Mouse (Mus musculus) forebrain, embryonic 13.5 days (tissue): ENCODE measurements around the gene Fry. TPM values are rescaled to one million over a fixed set of nuclear protein-coding genes. Genes with fewer than 3 reads are reported as not detected.

ENCODE experiments used
- ATAC-seq: fragments of 200-750 bp; cut with Nextera tagmentation; 2 replicates; pipeline ENCODE4 v1.8.0; 2017
- H3K27ac ChIP-seq: fragments of 300-500 bp; sonication (generic); 2 replicates; pipeline ENCODE4 v1.5.1; 2015; ENCODE audit warnings: inconsistent platforms, mild to moderate bottlenecking, moderate library complexity
- H3K27me3 ChIP-seq: fragments of 300-500 bp; sonication (generic); 2 replicates; pipeline ENCODE4 v1.6.1; 2015; ENCODE audit warnings: mild to moderate bottlenecking, inconsistent platforms
- H3K36me3 ChIP-seq: fragments of 300-500 bp; sonication (generic); 2 replicates; pipeline ENCODE4 v1.6.1; 2015; ENCODE audit warnings: mild to moderate bottlenecking, inconsistent platforms; ENCODE audit not compliant: poor library complexity, severe bottlenecking
- H3K4me1 ChIP-seq: fragments of 300-500 bp; sonication (generic); 2 replicates; pipeline ENCODE4 v1.6.1; 2015; ENCODE audit warnings: inconsistent platforms
- H3K4me2 ChIP-seq: fragments of 300-500 bp; sonication (generic); 2 replicates; pipeline ENCODE4 v1.6.1; 2015; ENCODE audit warnings: inconsistent platforms, mild to moderate bottlenecking, moderate library complexity
- H3K4me3 ChIP-seq: fragments of 300-500 bp; sonication (generic); 2 replicates; pipeline ENCODE4 v1.5.1; 2015; ENCODE audit warnings: mild to moderate bottlenecking, inconsistent platforms
- H3K9ac ChIP-seq: fragments of 300-500 bp; sonication (generic); 2 replicates; pipeline ENCODE4 v1.6.1; 2015; ENCODE audit warnings: mild to moderate bottlenecking, inconsistent platforms
- H3K9me3 ChIP-seq: fragments of 300-500 bp; sonication (generic); replicated peaks from 2 replicates; pipeline ENCODE4 v1.6.1; 2016; ENCODE audit warnings: inconsistent platforms
- WGBS: fragments of 180-500 bp; shearing (Covaris S2); methylation state at CpG from one replicate; pipeline ENCODE4 v1.1.7; 2015; 5-methylcytosine and 5-hydroxymethylcytosine counted together
- polyA plus RNA-seq: library from polyadenylated mRNA; unstranded; fragments of >200 nt; fragmentation: Nextera tagmentation; extraction: Ambion mirVana; gene quantifications from 2 replicates; pipeline ENCODE4 v1.2.1, GENCODE M21; 2015

The Fry gene
- polyA plus RNA-seq, 1 experiment from 2014 or later, result 20.8 TPM

GRCm38 (mm10) chr5:150134651-150135050 lies 16.2 kb downstream of the Fry start:
- no peaks in the 10 kb centered on the region for H3K36me3 ChIP-seq
- H3K4me1 ChIP-seq, result peaks cover 15% of the 10 kb centered on the region
- H3K27me3 ChIP-seq, result no peaks in the 10 kb centered on the region
- no peak for ATAC-seq
- 95% methylated on average over 3 of the region's 3 CpGs for WGBS
- no peak overlapping the region for H3K9ac ChIP-seq
- H3K4me3 ChIP-seq, result no peak overlapping the region
- no peaks in the 10 kb centered on the region for H3K9me3 ChIP-seq
- no peak overlapping the region for H3K4me2 ChIP-seq
- no peak overlapping the region for H3K27ac ChIP-seq

- Histone ChIP-seq H3K4me1 (peaks cover 8% of the 10 kb centered on the region), H3K9ac (no peak overlapping the region), H3K36me3 (no peaks in the 10 kb centered on the region), H3K27me3 (no peaks in the 10 kb centered on the region), H3K4me2 (no peak overlapping the region), H3K9me3 (no peaks in the 10 kb centered on the region), H3K27ac (no peak overlapping the region), H3K4me3 (no peak overlapping the region)
- ATAC-seq, result no peak
- 95% methylated on average over 13 of the region's 13 CpGs for WGBS
Observed at GRCm38 (mm10) chr5:150135529-150135928, 17.1 kb downstream of the Fry start.

- no peak overlapping the region for H3K27ac ChIP-seq
- no peak for ATAC-seq
- no peak overlapping the region for H3K9ac ChIP-seq
- H3K4me1 ChIP-seq, result no peaks in the 10 kb centered on the region
- H3K36me3 ChIP-seq, result no peaks in the 10 kb centered on the region
- WGBS, result 70% methylated on average over 9 of the region's 9 CpGs
- H3K4me3 ChIP-seq, result no peak overlapping the region
- no peaks in the 10 kb centered on the region for H3K27me3 ChIP-seq
- H3K4me2 ChIP-seq, result no peak overlapping the region
- H3K9me3 ChIP-seq, result no peaks in the 10 kb centered on the region
Observed at GRCm38 (mm10) chr5:150137772-150138451, 19.5 kb downstream of the Fry start.

- no peak overlapping the region for H3K9ac ChIP-seq
- ATAC-seq, result no peak
- no peaks in the 10 kb centered on the region for H3K27me3 ChIP-seq
- H3K4me2 ChIP-seq, result no peak overlapping the region
- 75% methylated on average over 2 of the region's 2 CpGs for WGBS
- H3K27ac ChIP-seq, result no peak overlapping the region
- H3K9me3 ChIP-seq, result no peaks in the 10 kb centered on the region
- H3K4me3 ChIP-seq, result no peak overlapping the region
- H3K4me1 ChIP-seq, result no peaks in the 10 kb centered on the region
- H3K36me3 ChIP-seq, result no peaks in the 10 kb centered on the region
Observed at GRCm38 (mm10) chr5:150140513-150140912, 22.1 kb downstream of the Fry start.

- Histone ChIP-seq H3K9me3 (no peaks in the 10 kb centered on the region), H3K36me3 (no peaks in the 10 kb centered on the region), H3K27me3 (no peaks in the 10 kb centered on the region), H3K9ac (no peak overlapping the region), H3K4me1 (no peaks in the 10 kb centered on the region), H3K27ac (no peak overlapping the region), H3K4me2 (no peak overlapping the region), H3K4me3 (no peak overlapping the region)
- WGBS, result 82% methylated on average over 3 of the region's 3 CpGs
- no peak for ATAC-seq
Observed at GRCm38 (mm10) chr5:150145967-150146366, 27.5 kb downstream of the Fry start.

- Histone ChIP-seq H3K4me1 (no peaks in the 10 kb centered on the region), H3K9me3 (no peaks in the 10 kb centered on the region), H3K4me3 (no peak overlapping the region), H3K27ac (no peak overlapping the region), H3K27me3 (no peaks in the 10 kb centered on the region), H3K4me2 (no peak overlapping the region), H3K36me3 (no peaks in the 10 kb centered on the region), H3K9ac (no peak overlapping the region)
- ATAC-seq, result no peak
- WGBS, result 95% methylated on average over 4 of the region's 4 CpGs
Observed at GRCm38 (mm10) chr5:150146612-150147011, 28.2 kb downstream of the Fry start.

- WGBS, result 78% methylated on average over 11 of the region's 11 CpGs
- Histone ChIP-seq H3K4me1 (peaks cover 7% of the 10 kb centered on the region; the same call in 1 of the 2 replicates), H3K4me3 (no peak overlapping the region), H3K4me2 (no peak overlapping the region), H3K9me3 (no peaks in the 10 kb centered on the region), H3K27ac (no peak overlapping the region), H3K9ac (no peak overlapping the region), H3K36me3 (no peaks in the 10 kb centered on the region), H3K27me3 (no peaks in the 10 kb centered on the region)
- ATAC-seq, result no peak
Observed at GRCm38 (mm10) chr5:150149725-150150124, 31.3 kb downstream of the Fry start.

- ATAC-seq, result no peak
- no peak overlapping the region for H3K27ac ChIP-seq
- no peak overlapping the region for H3K4me2 ChIP-seq
- peaks cover 7% of the 10 kb centered on the region; the same call in 1 of the 2 replicates for H3K4me1 ChIP-seq
- 87% methylated on average over 4 of the region's 4 CpGs for WGBS
- H3K36me3 ChIP-seq, result no peaks in the 10 kb centered on the region
- H3K4me3 ChIP-seq, result no peak overlapping the region
- no peaks in the 10 kb centered on the region for H3K27me3 ChIP-seq
- H3K9me3 ChIP-seq, result no peaks in the 10 kb centered on the region
- H3K9ac ChIP-seq, result no peak overlapping the region
Observed at GRCm38 (mm10) chr5:150150986-150151385, 32.5 kb downstream of the Fry start.

- Histone ChIP-seq H3K9me3 (no peaks in the 10 kb centered on the region), H3K36me3 (no peaks in the 10 kb centered on the region), H3K27ac (peak overlapping the region; percentile 35; the same call in 1 of the 2 replicates), H3K4me1 (peaks cover 7% of the 10 kb centered on the region; the same call in 1 of the 2 replicates), H3K4me3 (no peak overlapping the region), H3K27me3 (no peaks in the 10 kb centered on the region), H3K4me2 (no peak overlapping the region), H3K9ac (no peak overlapping the region)
- peak; percentile 28; the same call in 1 of the 2 replicates for ATAC-seq
- 77% methylated on average over 22 of the region's 22 CpGs for WGBS
Observed at GRCm38 (mm10) chr5:150152071-150152879, 33.8 kb downstream of the Fry start.

GRCm38 (mm10) chr5:150152880-150153281 lies 34.4 kb downstream of the Fry start:
- Histone ChIP-seq H3K36me3 (no peaks in the 10 kb centered on the region), H3K27ac (no peak overlapping the region), H3K4me2 (no peak overlapping the region), H3K9ac (no peak overlapping the region), H3K27me3 (no peaks in the 10 kb centered on the region), H3K4me3 (no peak overlapping the region), H3K4me1 (peaks cover 7% of the 10 kb centered on the region; the same call in 1 of the 2 replicates), H3K9me3 (no peaks in the 10 kb centered on the region)
- WGBS, result 79% methylated on average over 10 of the region's 10 CpGs
- peak; percentile 50 for ATAC-seq

GRCm38 (mm10) chr5:150155388-150155787 lies 36.9 kb downstream of the Fry start:
- peaks cover 7% of the 10 kb centered on the region; the same call in 1 of the 2 replicates for H3K4me1 ChIP-seq
- no peaks in the 10 kb centered on the region for H3K9me3 ChIP-seq
- H3K27ac ChIP-seq, result no peak overlapping the region
- H3K4me2 ChIP-seq, result no peak overlapping the region
- H3K36me3 ChIP-seq, result no peaks in the 10 kb centered on the region
- no peak for ATAC-seq
- H3K9ac ChIP-seq, result no peak overlapping the region
- no peaks in the 10 kb centered on the region for H3K27me3 ChIP-seq
- WGBS, result 88% methylated on average over 8 of the region's 8 CpGs
- H3K4me3 ChIP-seq, result no peak overlapping the region

GRCm38 (mm10) chr5:150156063-150156786 lies 37.8 kb downstream of the Fry start:
- H3K9ac ChIP-seq, result no peak overlapping the region
- H3K4me1 ChIP-seq, result peaks cover 7% of the 10 kb centered on the region; the same call in 1 of the 2 replicates
- WGBS, result 85% methylated on average over 16 of the region's 16 CpGs
- H3K27me3 ChIP-seq, result no peaks in the 10 kb centered on the region
- H3K36me3 ChIP-seq, result no peaks in the 10 kb centered on the region
- H3K9me3 ChIP-seq, result no peaks in the 10 kb centered on the region
- H3K4me3 ChIP-seq, result no peak overlapping the region
- no peak overlapping the region for H3K4me2 ChIP-seq
- peak; percentile 28; the same call in 1 of the 2 replicates for ATAC-seq
- no peak overlapping the region for H3K27ac ChIP-seq
